Mouse (Mus musculus) adrenal gland, adult 2 months (tissue): Measurements from ENCODE around the gene Hoxd13. TPM values are rescaled to one million over a fixed set of nuclear protein-coding genes. Genes with fewer than 3 reads are reported as not detected.

Experiments used
- DNase-seq: peaks from one replicate; pipeline ENCODE4 v3.0.0; 2021
- microRNA-seq, 2 experiments: library from miRNA; unstranded; fragments of <30 nt; microRNA quantifications; one replicate each; pipeline ENCODE4 v1.2.0; 2021
- polyA plus RNA-seq: library from polyadenylated mRNA; depleted of rRNA; stranded (reverse); fragments of >200 nt; gene quantifications from 2 replicates; pipeline ENCODE4 v1.2.3, GENCODE M21; 2012; rRNA removed
- total RNA-seq, 2 experiments: library from RNA; stranded (reverse); gene quantifications; 2 replicates each; pipeline ENCODE4 v1.2.3; 2021

Gene Hoxd13
- total and polyA plus RNA-seq, 3 experiments = not detected

GRCm38 (mm10) chr2:74707599-74707998, 39.5 kb downstream of the Hoxd13 start:
- DNase-seq = no peak

- DNase-seq = peak; percentile 75
These were observed 40.6 kb downstream of the Hoxd13 start for GRCm38 (mm10) chr2:74708676-74709075.

GRCm38 (mm10) chr2:74709465-74710419, 41.6 kb downstream of the Hoxd13 start:
- DNase-seq = no peak

- peak; percentile 57 for DNase-seq
These were observed 42.9 kb downstream of the Hoxd13 start for GRCm38 (mm10) chr2:74710929-74711543.

- peak; percentile 88 for DNase-seq
These were observed 43.9 kb downstream of the Hoxd13 start, which contains the start of the genes Hoxd3 and Hoxd4 for GRCm38 (mm10) chr2:74711721-74712621. Gene Hoxd3 (plus strand): TSS chr2:74711927. Gene Hoxd4 (plus strand): TSS chr2:74711929.

- no peak for DNase-seq
These were observed 45.4 kb downstream of the Hoxd13 start for GRCm38 (mm10) chr2:74713239-74714150.

GRCm38 (mm10) chr2:74714156-74714789, 46.2 kb downstream of the Hoxd13 start:
- DNase-seq = peak; percentile 43

GRCm38 (mm10) chr2:74714881-74715280, 46.8 kb downstream of the Hoxd13 start:
- DNase-seq = peak; percentile 81

GRCm38 (mm10) chr2:74715504-74716241, 47.6 kb downstream of the Hoxd13 start:
- peak; percentile 94 for DNase-seq

- DNase-seq = no peak
These were observed 52.3 kb downstream of the Hoxd13 start for GRCm38 (mm10) chr2:74720384-74720783.

GRCm38 (mm10) chr2:74720955-74721491, 52.9 kb downstream of the Hoxd13 start:
- no peak for DNase-seq

Small RNAs within 50 kb of the gene (microRNA-seq; reads per million reads assigned to microRNA genes)
- gene Gm44463 = 0 reads per million in 2 experiments

Other genes starting within 250 kb of the Hoxd13 start
- gene Lnpk, start 88.9 kb upstream of the Hoxd13 start, total RNA-seq = 10 to 100 TPM; 12.0 to 13.5 TPM
- 4.6 and 6.4 TPM in 2 replicates for gene Lnpk, start 88.9 kb upstream of the Hoxd13 start, polyA plus RNA-seq
- gene Evx2, start 8.8 kb upstream of the Hoxd13 start, total RNA-seq = not detected
- gene Evx2, start 8.8 kb upstream of the Hoxd13 start, polyA plus RNA-seq = not detected in 2 replicates
- not detected for gene Hoxd12, start 6.7 kb downstream of the Hoxd13 start, total RNA-seq
- not detected in 2 replicates for gene Hoxd12, start 6.7 kb downstream of the Hoxd13 start, polyA plus RNA-seq
- not detected for gene Hoxd11, start 11.2 kb downstream of the Hoxd13 start, total RNA-seq
- not detected in 2 replicates for gene Hoxd11, start 11.2 kb downstream of the Hoxd13 start, polyA plus RNA-seq
- not detected for gene Hoxd10, start 23.6 kb downstream of the Hoxd13 start, total RNA-seq
- gene Hoxd10, start 23.6 kb downstream of the Hoxd13 start, polyA plus RNA-seq = not detected in 2 replicates
- gene Hoxd9, start 29.4 kb downstream of the Hoxd13 start, total RNA-seq = 1 to 10 TPM; 3.3 to 7.8 TPM
- 6.5 and 9.0 TPM in 2 replicates for gene Hoxd9, start 29.4 kb downstream of the Hoxd13 start, polyA plus RNA-seq
- gene Hoxd8, start 36.3 kb downstream of the Hoxd13 start, total RNA-seq = 10 to 100 TPM; 27.9 to 34.7 TPM
- gene Hoxd8, start 36.3 kb downstream of the Hoxd13 start, polyA plus RNA-seq = 19.7 and 52.7 TPM in 2 replicates
- 1 to 10 TPM in 1 of 2 experiments, under 1 TPM in 1; 0.62 to 1.0 TPM for gene Hoxd3, start 43.6 kb downstream of the Hoxd13 start, total RNA-seq
- gene Hoxd3, start 43.6 kb downstream of the Hoxd13 start, polyA plus RNA-seq = 10.6 and 11.1 TPM in 2 replicates
- 10 to 100 TPM; 16.7 to 19.3 TPM for gene Hoxd4, start 43.6 kb downstream of the Hoxd13 start, total RNA-seq
- gene Hoxd4, start 43.6 kb downstream of the Hoxd13 start, polyA plus RNA-seq = 72.3 and 92.5 TPM in 2 replicates
- gene Gm28230, start 58.4 kb downstream of the Hoxd13 start, total RNA-seq = 1 to 10 TPM; 1.3 to 2.5 TPM
- gene Gm28230, start 58.4 kb downstream of the Hoxd13 start, polyA plus RNA-seq = 1.3 and 2.7 TPM in 2 replicates
- not detected for gene Hoxd1, start 94.7 kb downstream of the Hoxd13 start, total RNA-seq
- gene Hoxd1, start 94.7 kb downstream of the Hoxd13 start, polyA plus RNA-seq = not detected in 2 replicates
- 10 to 100 TPM; 73.3 to 90.3 TPM for gene Mtx2, start 157.5 kb downstream of the Hoxd13 start, total RNA-seq
- gene Mtx2, start 157.5 kb downstream of the Hoxd13 start, polyA plus RNA-seq = 153 and 169 TPM in 2 replicates